Mouse (Mus musculus): ENCODE data around the gene Ifngr2.

Gene Ifngr2

GRCm38 (mm10) chr16:91536372-91536771 is 10.5 kb upstream of the Ifngr2 start:
- no peak for DNase-seq (ENCODE audit: low spot score in 2 of 2)

- DNase-seq (ENCODE audit: low spot score in 2 of 2): no peak
These were observed 9.8 kb upstream of the Ifngr2 start for GRCm38 (mm10) chr16:91537065-91537464.

GRCm38 (mm10) chr16:91538051-91538450 is 8.8 kb upstream of the Ifngr2 start:
- no peak for DNase-seq (ENCODE audit: low spot score in 2 of 2)

- no peak for DNase-seq (ENCODE audit: low spot score in 2 of 2)
These were observed 8.4 kb upstream of the Ifngr2 start for GRCm38 (mm10) chr16:91538513-91538912.

- no peak for DNase-seq (ENCODE audit: low spot score in 2 of 2)
These were observed 5.2 kb upstream of the Ifngr2 start for GRCm38 (mm10) chr16:91541573-91542081.

GRCm38 (mm10) chr16:91543619-91544018 is 3.3 kb upstream of the Ifngr2 start:
- DNase-seq (ENCODE audit: low spot score in 2 of 2): no peak

GRCm38 (mm10) chr16:91545597-91546281 is 1.1 kb upstream of the Ifngr2 start:
- peak in 1 of 2 experiments; percentile 52 for DNase-seq (ENCODE audit: low spot score in 2 of 2)

GRCm38 (mm10) chr16:91546391-91546835 is 459 bp upstream of the Ifngr2 start:
- DNase-seq (ENCODE audit: low spot score in 2 of 2): peak in 1 of 2 experiments; percentile 51

GRCm38 (mm10) chr16:91547974-91548373 is 1.1 kb downstream of the Ifngr2 start:
- no peak for DNase-seq (ENCODE audit: low spot score in 2 of 2)

- DNase-seq (ENCODE audit: low spot score in 2 of 2): no peak
These were observed 1.7 kb downstream of the Ifngr2 start for GRCm38 (mm10) chr16:91548586-91548985.

- no peak for DNase-seq (ENCODE audit: low spot score in 2 of 2)
These were observed 2.1 kb downstream of the Ifngr2 start for GRCm38 (mm10) chr16:91548996-91549395.

GRCm38 (mm10) chr16:91549616-91550015 is 2.7 kb downstream of the Ifngr2 start:
- DNase-seq (ENCODE audit: low spot score in 2 of 2): no peak

GRCm38 (mm10) chr16:91551081-91551524 is 4.2 kb downstream of the Ifngr2 start:
- no peak for DNase-seq (ENCODE audit: low spot score in 2 of 2)

- DNase-seq (ENCODE audit: low spot score in 2 of 2): no peak
These were observed 5.2 kb downstream of the Ifngr2 start for GRCm38 (mm10) chr16:91552072-91552471.

GRCm38 (mm10) chr16:91553625-91554024 is 6.8 kb downstream of the Ifngr2 start:
- no peak for DNase-seq (ENCODE audit: low spot score in 2 of 2)

GRCm38 (mm10) chr16:91555017-91555605 is 8.2 kb downstream of the Ifngr2 start:
- no peak for DNase-seq (ENCODE audit: low spot score in 2 of 2)

- no peak for DNase-seq (ENCODE audit: low spot score in 2 of 2)
These were observed 9.8 kb downstream of the Ifngr2 start for GRCm38 (mm10) chr16:91556659-91557058.

- no peak for DNase-seq (ENCODE audit: low spot score in 2 of 2)
These were observed 10.3 kb downstream of the Ifngr2 start for GRCm38 (mm10) chr16:91557214-91557613.

- DNase-seq (ENCODE audit: low spot score in 2 of 2): no peak
These were observed 10.8 kb downstream of the Ifngr2 start for GRCm38 (mm10) chr16:91557693-91558092.

GRCm38 (mm10) chr16:91561099-91561498 is 14.2 kb downstream of the Ifngr2 start:
- DNase-seq (ENCODE audit: low spot score in 2 of 2): no peak

- no peak for DNase-seq (ENCODE audit: low spot score in 2 of 2)
These were observed 14.9 kb downstream of the Ifngr2 start for GRCm38 (mm10) chr16:91561541-91562457.

Data from spleen, postnatal 14 days (tissue).